Mouse (Mus musculus): ENCODE measurements around the gene Pcca. TPM values are rescaled to one million over a fixed set of nuclear protein-coding genes. Genes with fewer than 3 reads are reported as not detected.

The Pcca gene
- total RNA-seq, 2 experiments from 2014 or later: 38.7 to 39.5 TPM

- peak; percentile 22 to 58 for DNase-seq (ENCODE audit: low spot score in 2 of 2)
Measured at GRCm38 (mm10) chr14:122912812-122913498, 378.8 kb downstream of the Pcca start.

DNA sequence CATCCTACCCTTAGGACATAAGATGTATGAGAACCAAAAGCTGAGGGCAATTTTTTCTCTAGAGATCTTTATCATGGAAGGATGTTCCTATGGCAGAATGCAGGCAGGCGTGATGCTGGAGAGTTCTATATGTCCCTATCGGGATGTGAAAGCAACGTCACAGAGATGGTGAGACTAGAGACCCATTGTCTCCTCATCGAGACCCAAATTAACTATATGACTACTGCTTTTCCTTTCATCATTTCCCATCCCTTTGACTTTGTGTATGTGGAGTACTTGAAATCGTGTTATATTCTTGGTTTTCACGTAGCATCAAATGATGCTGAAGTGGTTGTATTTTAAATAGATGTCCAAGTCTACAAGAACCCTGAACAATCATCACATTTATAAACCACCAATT is 379.5 kb downstream of the Pcca start, which contains the start of gene Ggact:
Gene Ggact, minus strand, starts transcription at position 101 of the 400 bp plus-strand sequence.
- no peak for DNase-seq (ENCODE audit: low spot score in 2 of 2)

- no peak for DNase-seq (ENCODE audit: low spot score in 2 of 2)
Measured at GRCm38 (mm10) chr14:122917676-122918075, 383.6 kb downstream of the Pcca start.

DNA sequence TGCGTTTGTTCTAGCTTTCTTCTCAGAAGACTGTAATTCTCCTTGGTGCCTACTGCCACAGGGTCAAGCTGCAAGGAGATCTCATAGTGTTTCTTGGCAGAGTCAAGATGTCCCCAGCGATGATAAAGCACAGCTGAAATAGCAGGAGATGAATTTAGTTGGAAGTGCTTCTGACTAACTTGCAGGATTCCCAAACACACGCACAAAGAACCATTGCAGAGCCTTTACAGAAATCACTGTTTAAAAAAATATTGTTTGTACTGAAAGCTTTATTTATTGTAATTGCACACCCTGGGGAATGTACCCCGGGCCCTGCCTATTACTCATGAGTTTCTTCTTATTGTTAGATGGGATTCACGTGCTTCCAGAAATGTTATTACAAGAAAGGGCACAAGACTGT is 385.9 kb downstream of the Pcca start:
- no peak for DNase-seq (ENCODE audit: low spot score in 2 of 2)

DNA sequence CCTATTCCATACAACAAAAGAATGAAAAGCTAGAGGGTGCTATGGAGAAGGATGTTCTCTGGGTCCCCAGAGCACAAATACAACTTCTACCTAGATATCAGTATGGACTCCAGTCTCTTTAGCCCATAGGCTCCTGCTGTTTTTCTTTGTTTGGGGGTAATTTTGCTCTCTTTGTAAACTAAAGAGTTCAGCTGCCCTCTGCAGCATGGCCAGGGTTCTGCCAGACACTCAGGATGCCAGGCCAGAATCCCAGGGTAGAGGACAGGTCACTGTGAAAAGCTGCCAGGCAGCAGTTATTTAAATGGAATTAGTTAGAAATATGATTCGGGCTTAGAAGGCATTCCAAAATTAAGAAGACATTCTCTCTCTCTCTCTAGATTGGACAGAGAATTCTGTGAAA is 402.3 kb downstream of the Pcca start:
- DNase-seq (ENCODE audit: low spot score in 2 of 2): no peak

Other genes with a start within 250 kb of the Pcca start
- under 1 TPM; 0.30 to 0.38 TPM for gene Gm5089, start 83.2 kb upstream of the Pcca start, total RNA-seq (2021)
- 1 to 10 TPM; 3.0 to 5.1 TPM for gene Zic5, start 68.6 kb upstream of the Pcca start, total RNA-seq (2021)
- gene Zic2, start 58.9 kb upstream of the Pcca start, total RNA-seq (2021): 10 to 100 TPM; 16.1 to 18.7 TPM
- not detected for gene Gm10837, start 43.7 kb upstream of the Pcca start, total RNA-seq (2021)